In genomic region chr10:37112812-37113211, GRCm38 (mm10) we compare ENCODE assay signal across 15 mouse cellular contexts.
"Had no signal": no experiment of that assay in that cellular context is flagged by ENCODE, and none has a peak within 500 bp of the region (broad histone marks: within the 10 kb centered on the region; RNA-seq: fewer than 3 reads in every experiment).

No protein-coding gene starts in this region.

- H3K9ac ChIP-seq: lung, embryonic 14.5 days; midbrain, embryonic 13.5 days; midbrain, embryonic 15.5 days; neural tube, embryonic 12.5 days; stomach, embryonic 15.5 days had no signal

- H3K27ac ChIP-seq: macrophage; midbrain, embryonic 13.5 days; midbrain, embryonic 15.5 days; neural tube, embryonic 12.5 days; stomach, embryonic 15.5 days; stomach, postnatal 0 days had no signal

- H3K4me1 ChIP-seq: megakaryocyte, embryonic 14.5 days; midbrain, embryonic 13.5 days; midbrain, embryonic 15.5 days; neural tube, embryonic 12.5 days; stomach, embryonic 15.5 days had no signal

- H3K36me3 ChIP-seq: midbrain, embryonic 13.5 days; midbrain, embryonic 15.5 days; neural tube, embryonic 12.5 days; stomach, embryonic 15.5 days had no signal

- H3K4me3 ChIP-seq: megakaryocyte, embryonic 14.5 days; midbrain, embryonic 13.5 days; midbrain, embryonic 15.5 days; neural tube, embryonic 12.5 days; stomach, embryonic 15.5 days had no signal

- H3K4me2 ChIP-seq: lung, embryonic 14.5 days; midbrain, embryonic 11.5 days; midbrain, embryonic 13.5 days; midbrain, embryonic 15.5 days; neural tube, embryonic 12.5 days; stomach, embryonic 15.5 days had no signal

- H3K9me3 ChIP-seq: midbrain, embryonic 13.5 days; midbrain, embryonic 15.5 days; neural tube, embryonic 12.5 days; stomach, embryonic 15.5 days had no signal

- ATAC-seq: midbrain, embryonic 13.5 days; midbrain, embryonic 15.5 days had no signal

- H3K27me3 ChIP-seq: megakaryocyte, embryonic 14.5 days; midbrain, embryonic 13.5 days; midbrain, embryonic 15.5 days; neural tube, embryonic 12.5 days; stomach, embryonic 15.5 days had no signal

- DNase-seq: lung, adult 18-20 months; lung, embryonic 14.5 days; lung, postnatal 10 days; right cerebral cortex, postnatal 14 days; thymus, adult 2 months; thymus, postnatal 25 days; thymus, postnatal 4 days had no signal
